Mouse (Mus musculus) lung, postnatal 36 days (tissue): ENCODE data around the gene Ntf5.
"Not testable (repeated sequence)": the region's sequence is repeated elsewhere in the genome, so short reads cannot be mapped to it uniquely, and the experiment has no call there.

ENCODE experiments used
- DNase-seq: peaks from one replicate; pipeline ENCODE4 v3.0.0; 2022; ENCODE audit warnings: mixed read lengths

Gene Ntf5

GRCm38 (mm10) chr7:45462868-45463267, 49.4 kb downstream of the Ntf5 start:
- not testable (repeated sequence) for DNase-seq

DNA sequence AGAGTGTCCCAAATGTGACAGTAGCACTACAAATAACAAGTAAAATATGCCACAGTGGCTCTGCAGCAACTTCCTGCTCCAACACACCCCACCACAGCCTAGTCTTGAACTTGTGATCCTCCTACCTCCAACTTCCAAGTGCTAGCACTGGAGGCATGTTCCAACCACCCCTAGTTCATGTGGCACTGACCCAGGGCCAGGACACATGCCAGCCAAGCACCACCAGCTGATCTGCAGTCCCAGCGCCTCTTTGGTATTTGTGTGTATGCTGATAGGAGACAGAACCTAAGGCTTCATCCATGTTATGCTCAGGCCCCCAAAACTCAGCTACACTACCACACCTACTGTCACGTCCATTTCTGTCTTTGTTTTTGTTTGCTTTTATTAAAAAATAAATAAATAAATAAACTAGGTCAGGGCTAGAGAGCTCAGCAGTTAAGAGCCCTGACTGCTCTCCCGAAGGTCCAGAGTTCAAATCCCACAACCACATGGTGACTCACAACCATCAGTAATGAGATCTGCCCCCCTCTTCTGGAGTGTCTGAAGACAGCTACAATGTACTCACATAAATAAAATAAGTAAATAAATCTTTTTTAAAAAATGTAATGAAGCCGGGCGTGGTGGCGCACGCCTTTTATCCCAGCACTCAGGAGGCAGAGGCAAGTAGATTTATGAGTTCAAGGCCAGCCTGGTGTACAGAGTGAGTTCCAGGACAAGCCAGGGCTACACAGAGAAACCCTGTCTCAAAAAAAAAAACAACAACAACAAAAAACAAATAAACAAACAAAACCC, 50.7 kb downstream of the Ntf5 start:
- no peak for DNase-seq

- DNase-seq, result no peak
Observed at GRCm38 (mm10) chr7:45465112-45465511, 51.6 kb downstream of the Ntf5 start.

DNA sequence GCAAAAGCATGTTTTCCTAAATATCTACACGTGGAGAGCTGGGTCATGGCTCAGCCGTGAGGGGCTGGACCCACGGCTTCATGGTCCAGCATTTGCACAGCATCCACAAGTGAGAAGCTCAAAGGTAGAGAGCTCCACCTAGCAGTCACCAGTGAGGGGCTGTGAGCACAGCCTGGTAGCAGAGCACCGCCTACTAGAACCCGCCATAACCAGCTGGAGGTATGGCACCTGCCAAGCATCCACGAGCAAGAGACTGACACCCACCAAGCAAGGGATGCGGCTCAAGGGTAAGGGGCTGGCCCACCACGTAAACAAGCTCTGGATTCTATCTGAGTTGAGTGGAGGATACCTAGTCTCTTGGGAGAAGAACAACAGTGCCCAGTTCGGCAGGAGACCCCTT, 52.1 kb downstream of the Ntf5 start:
- no peak for DNase-seq

DNA sequence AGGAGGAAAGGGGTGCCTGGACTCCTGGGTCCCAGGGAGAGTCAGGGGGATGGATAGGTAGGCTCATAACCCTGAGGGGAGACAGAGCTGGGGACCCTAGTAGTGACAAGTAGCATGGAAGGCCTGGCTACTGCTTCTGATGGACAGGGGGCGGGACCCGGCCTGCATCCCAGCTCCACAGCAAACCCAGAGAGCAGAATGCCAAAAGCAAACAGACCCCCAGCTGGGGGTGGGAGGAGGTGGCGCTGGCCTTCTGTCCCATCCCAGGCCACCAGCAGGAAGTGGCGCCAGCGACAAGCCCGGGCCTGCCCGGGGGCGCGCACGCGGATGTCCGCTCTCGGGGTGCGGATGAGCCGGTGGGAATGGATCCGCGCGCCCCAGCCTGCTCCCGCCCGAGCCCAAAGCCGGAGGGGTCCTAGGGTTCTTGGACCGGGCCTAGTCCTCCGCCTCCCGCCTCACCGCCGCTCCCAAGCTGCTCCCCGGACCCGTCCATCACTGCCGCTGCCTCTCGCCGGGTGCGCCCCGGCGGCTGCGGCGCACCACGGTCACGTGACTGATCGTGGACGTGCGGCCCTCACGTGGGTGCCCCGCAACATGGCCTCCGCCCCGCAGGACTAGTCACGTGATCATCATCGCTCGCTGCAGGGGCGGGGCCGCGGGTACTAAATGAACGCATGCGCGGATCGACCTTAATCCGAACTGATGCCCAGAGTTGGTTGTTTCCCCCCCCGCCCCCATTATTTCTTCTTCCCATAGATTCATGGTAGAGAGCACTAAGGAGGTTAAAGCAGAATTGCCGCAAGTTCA, 53.0 kb downstream of the Ntf5 start, which contains the start of gene Bax:
Gene Bax, minus strand, starts transcription at position 616 of the 807 bp plus-strand sequence.
- peak; percentile 98 for DNase-seq
